Mouse (Mus musculus): ENCODE data around the gene Egfl8. TPM values are rescaled to one million over a fixed set of nuclear protein-coding genes. Genes with fewer than 3 reads are reported as not detected.

The Egfl8 gene
- polyA plus RNA-seq, 1 experiment from 2014 or later, result 12.3 TPM

GRCm38 (mm10) chr17:34621006-34621405 is 5.2 kb upstream of the Egfl8 start:
- Histone ChIP-seq H3K27me3 (replicated peaks; ENCODE audit: control insufficient read depth, insufficient read depth, low read length) (no peaks in the 10 kb centered on the region), H3K4me3 (ENCODE audit: low read depth, low read length) (no peak overlapping the region), H3K9ac (ENCODE audit: low read depth, low read length) (no peak overlapping the region), H3K36me3 (ENCODE audit: control insufficient read depth, insufficient read depth, low read length) (peaks cover 71% of the 10 kb centered on the region), H3K27ac (replicated peaks; ENCODE audit: low read depth, low read length) (no peak overlapping the region), H3K9me3 (ENCODE audit: control insufficient read depth, low read length) (no peaks in the 10 kb centered on the region), H3K4me2 (ENCODE audit: low read depth, low read length) (no peak overlapping the region), H3K4me1 (ENCODE audit: control insufficient read depth, insufficient read depth, low read length) (peaks cover 1% of the 10 kb centered on the region; the same call in 1 of the 2 replicates)
- no peak for ATAC-seq (ENCODE audit: low read depth)
- DNase-seq (ENCODE audit: low spot score), result no peak
- 88% methylated on average over 8 of the region's 8 CpGs for WGBS

GRCm38 (mm10) chr17:34618999-34619398 is 3.2 kb upstream of the Egfl8 start:
- Histone ChIP-seq H3K4me1 (ENCODE audit: control insufficient read depth, insufficient read depth, low read length) (no peaks in the 10 kb centered on the region), H3K4me3 (ENCODE audit: low read depth, low read length) (no peak overlapping the region), H3K4me2 (ENCODE audit: low read depth, low read length) (no peak overlapping the region), H3K36me3 (ENCODE audit: control insufficient read depth, insufficient read depth, low read length) (peaks cover 71% of the 10 kb centered on the region), H3K9me3 (ENCODE audit: control insufficient read depth, low read length) (no peaks in the 10 kb centered on the region), H3K27ac (replicated peaks; ENCODE audit: low read depth, low read length) (no peak overlapping the region), H3K27me3 (replicated peaks; ENCODE audit: control insufficient read depth, insufficient read depth, low read length) (no peaks in the 10 kb centered on the region), H3K9ac (ENCODE audit: low read depth, low read length) (no peak overlapping the region)
- DNase-seq (ENCODE audit: low spot score) (peak; percentile 45), ATAC-seq (ENCODE audit: low read depth) (no peak)
- WGBS, result 12% methylated on average over 6 of the region's 6 CpGs

- Histone ChIP-seq H3K27me3 (replicated peaks; ENCODE audit: control insufficient read depth, insufficient read depth, low read length) (no peaks in the 10 kb centered on the region), H3K4me1 (ENCODE audit: control insufficient read depth, insufficient read depth, low read length) (no peaks in the 10 kb centered on the region), H3K36me3 (ENCODE audit: control insufficient read depth, insufficient read depth, low read length) (peaks cover 63% of the 10 kb centered on the region), H3K4me2 (ENCODE audit: low read depth, low read length) (no peak overlapping the region), H3K9me3 (ENCODE audit: control insufficient read depth, low read length) (no peaks in the 10 kb centered on the region), H3K27ac (replicated peaks; ENCODE audit: low read depth, low read length) (no peak overlapping the region), H3K9ac (ENCODE audit: low read depth, low read length) (no peak overlapping the region), H3K4me3 (ENCODE audit: low read depth, low read length) (no peak overlapping the region)
- ATAC-seq (ENCODE audit: low read depth), result no peak
- WGBS, result 82% methylated on average over 10 of the region's 10 CpGs
- no peak for DNase-seq (ENCODE audit: low spot score)
Observed at GRCm38 (mm10) chr17:34613830-34614229, 1.9 kb downstream of the Egfl8 start.

GRCm38 (mm10) chr17:34613054-34613645 is 2.6 kb downstream of the Egfl8 start:
- Histone ChIP-seq H3K9ac (ENCODE audit: low read depth, low read length) (no peak overlapping the region), H3K4me1 (ENCODE audit: control insufficient read depth, insufficient read depth, low read length) (no peaks in the 10 kb centered on the region), H3K27me3 (replicated peaks; ENCODE audit: control insufficient read depth, insufficient read depth, low read length) (no peaks in the 10 kb centered on the region), H3K36me3 (ENCODE audit: control insufficient read depth, insufficient read depth, low read length) (peaks cover 63% of the 10 kb centered on the region), H3K27ac (replicated peaks; ENCODE audit: low read depth, low read length) (no peak overlapping the region), H3K9me3 (ENCODE audit: control insufficient read depth, low read length) (no peaks in the 10 kb centered on the region), H3K4me2 (ENCODE audit: low read depth, low read length) (no peak overlapping the region), H3K4me3 (ENCODE audit: low read depth, low read length) (no peak overlapping the region)
- no peak for ATAC-seq (ENCODE audit: low read depth)
- 91% methylated on average over 10 of the region's 11 CpGs for WGBS
- no peak for DNase-seq (ENCODE audit: low spot score)

- 89% methylated on average over 8 of the region's 8 CpGs for WGBS
- ATAC-seq (ENCODE audit: low read depth) (no peak), DNase-seq (ENCODE audit: low spot score) (no peak)
- no peaks in the 10 kb centered on the region for H3K4me1 ChIP-seq (ENCODE audit: control insufficient read depth, insufficient read depth, low read length)
- H3K27ac ChIP-seq (replicated peaks; ENCODE audit: low read depth, low read length), result no peak overlapping the region
- H3K4me3 ChIP-seq (ENCODE audit: low read depth, low read length), result no peak overlapping the region
- H3K9ac ChIP-seq (ENCODE audit: low read depth, low read length), result no peak overlapping the region
- H3K4me2 ChIP-seq (ENCODE audit: low read depth, low read length), result no peak overlapping the region
- peaks cover 47% of the 10 kb centered on the region for H3K36me3 ChIP-seq (ENCODE audit: control insufficient read depth, insufficient read depth, low read length)
- no peaks in the 10 kb centered on the region for H3K27me3 ChIP-seq (replicated peaks; ENCODE audit: control insufficient read depth, insufficient read depth, low read length)
- no peaks in the 10 kb centered on the region for H3K9me3 ChIP-seq (ENCODE audit: control insufficient read depth, low read length)
Observed at GRCm38 (mm10) chr17:34611050-34611449, 4.7 kb downstream of the Egfl8 start.

GRCm38 (mm10) chr17:34607997-34608396 is 7.8 kb downstream of the Egfl8 start:
- 79% methylated on average over 7 of the region's 7 CpGs for WGBS
- Histone ChIP-seq H3K36me3 (ENCODE audit: control insufficient read depth, insufficient read depth, low read length) (peaks cover 24% of the 10 kb centered on the region), H3K9me3 (ENCODE audit: control insufficient read depth, low read length) (no peaks in the 10 kb centered on the region), H3K27me3 (replicated peaks; ENCODE audit: control insufficient read depth, insufficient read depth, low read length) (no peaks in the 10 kb centered on the region), H3K27ac (replicated peaks; ENCODE audit: low read depth, low read length) (no peak overlapping the region), H3K4me3 (ENCODE audit: low read depth, low read length) (no peak overlapping the region), H3K4me1 (ENCODE audit: control insufficient read depth, insufficient read depth, low read length) (peaks cover 9% of the 10 kb centered on the region), H3K9ac (ENCODE audit: low read depth, low read length) (no peak overlapping the region), H3K4me2 (ENCODE audit: low read depth, low read length) (no peak overlapping the region)
- ATAC-seq (ENCODE audit: low read depth) (no peak), DNase-seq (ENCODE audit: low spot score) (no peak)

- DNase-seq (ENCODE audit: low spot score) (no peak), ATAC-seq (ENCODE audit: low read depth) (no peak)
- H3K36me3 ChIP-seq (ENCODE audit: control insufficient read depth, insufficient read depth, low read length), result peaks cover 14% of the 10 kb centered on the region
- peak overlapping the region; percentile 91 for H3K9ac ChIP-seq (ENCODE audit: low read depth, low read length)
- H3K4me2 ChIP-seq (ENCODE audit: low read depth, low read length), result peak overlapping the region; percentile 90
- no peaks in the 10 kb centered on the region for H3K9me3 ChIP-seq (ENCODE audit: control insufficient read depth, low read length)
- 14% methylated on average over 29 of the region's 32 CpGs for WGBS
- H3K27me3 ChIP-seq (replicated peaks; ENCODE audit: control insufficient read depth, insufficient read depth, low read length), result no peaks in the 10 kb centered on the region
- peaks cover 17% of the 10 kb centered on the region for H3K4me1 ChIP-seq (ENCODE audit: control insufficient read depth, insufficient read depth, low read length)
- peak overlapping the region; percentile 74 for H3K4me3 ChIP-seq (ENCODE audit: low read depth, low read length)
- H3K27ac ChIP-seq (replicated peaks; ENCODE audit: low read depth, low read length), result peak overlapping the region; percentile 82
Observed at GRCm38 (mm10) chr17:34606186-34607039, 9.4 kb downstream of the Egfl8 start.

- Histone ChIP-seq H3K36me3 (ENCODE audit: control insufficient read depth, insufficient read depth, low read length) (peaks cover 14% of the 10 kb centered on the region), H3K9me3 (ENCODE audit: control insufficient read depth, low read length) (no peaks in the 10 kb centered on the region), H3K4me1 (ENCODE audit: control insufficient read depth, insufficient read depth, low read length) (peaks cover 17% of the 10 kb centered on the region), H3K4me2 (ENCODE audit: low read depth, low read length) (peak overlapping the region; percentile 90), H3K27ac (replicated peaks; ENCODE audit: low read depth, low read length) (peak overlapping the region; percentile 89), H3K9ac (ENCODE audit: low read depth, low read length) (peak overlapping the region; percentile 91), H3K4me3 (ENCODE audit: low read depth, low read length) (peak overlapping the region; percentile 74), H3K27me3 (replicated peaks; ENCODE audit: control insufficient read depth, insufficient read depth, low read length) (no peaks in the 10 kb centered on the region)
- peak; percentile 97 for DNase-seq (ENCODE audit: low spot score)
- peak; percentile 48 for ATAC-seq (ENCODE audit: low read depth)
- 0% methylated on average over 6 of the region's 30 CpGs for WGBS
Observed at GRCm38 (mm10) chr17:34605609-34606008, 10.2 kb downstream of the Egfl8 start.
